Mouse (Mus musculus) neural tube, embryonic 11.5 days (tissue): ENCODE results near the gene Rdm1. TPM values are rescaled to one million over a fixed set of nuclear protein-coding genes. Genes with fewer than 3 reads are reported as not detected.
A peak's percentile ranks its signal among the peaks of the same experiment; 100 is the strongest.
"Not testable (repeated sequence)": the region's sequence is repeated elsewhere in the genome, so short reads cannot be mapped to it uniquely, and the experiment has no call there.

Source experiments
- ATAC-seq: fragments of 200-750 bp; cut with Nextera tagmentation; 2 replicates; pipeline ENCODE4 v1.8.0; 2017; ENCODE audit warnings: moderate number of reproducible peaks, mild to moderate bottlenecking, moderate TSS enrichment, moderate library complexity; ENCODE audit not compliant: insufficient read depth, low FRiP score, low TSS enrichment
- DNase-seq: peaks from one replicate; pipeline ENCODE4 v3.0.0-alpha.2; 2015; ENCODE audit warnings: low spot score
- H3K27ac ChIP-seq: fragments of 300-500 bp; sonication (generic); 2 replicates; pipeline ENCODE4 v1.5.1; 2014; ENCODE audit warnings: low read depth, mild to moderate bottlenecking, low read length
- H3K27me3 ChIP-seq: fragments of 300-500 bp; sonication (generic); 2 replicates; pipeline ENCODE4 v1.6.1; 2014; ENCODE audit warnings: mild to moderate bottlenecking, low read length, mixed read lengths; ENCODE audit not compliant: control insufficient read depth, insufficient read depth
- H3K36me3 ChIP-seq: fragments of 300-500 bp; sonication (generic); 2 replicates; pipeline ENCODE4 v1.6.1; 2014; ENCODE audit warnings: mild to moderate bottlenecking, low read length, moderate library complexity, mixed read lengths; ENCODE audit not compliant: control insufficient read depth, insufficient read depth
- H3K4me1 ChIP-seq: fragments of 300-500 bp; sonication (generic); 2 replicates; pipeline ENCODE4 v1.6.1; 2014; ENCODE audit warnings: low read length, mixed read lengths; ENCODE audit not compliant: control insufficient read depth, insufficient read depth
- H3K4me2 ChIP-seq: fragments of 300-500 bp; sonication (generic); 2 replicates; pipeline ENCODE4 v1.6.1; 2014; ENCODE audit warnings: low read depth, mild to moderate bottlenecking, moderate library complexity
- H3K4me3 ChIP-seq: fragments of 300-500 bp; sonication (generic); 2 replicates; pipeline ENCODE4 v1.5.1; 2014; ENCODE audit warnings: low read depth, low read length
- H3K9ac ChIP-seq: fragments of 300-500 bp; sonication (generic); 2 replicates; pipeline ENCODE4 v1.6.1; 2014; ENCODE audit warnings: mild to moderate bottlenecking, low read length
- H3K9me3 ChIP-seq: fragments of 300-500 bp; sonication (generic); 2 replicates; pipeline ENCODE4 v1.6.1; 2016; ENCODE audit warnings: low read length; ENCODE audit not compliant: control insufficient read depth
- WGBS: fragments of 180-500 bp; shearing (Covaris S2); extraction: QIAGEN DNeasy Blood & Tissue Kit; methylation state at CpG from one replicate; pipeline ENCODE4 v1.1.7; 2014; 5-methylcytosine and 5-hydroxymethylcytosine counted together
- polyA plus RNA-seq: library from polyadenylated mRNA; unstranded; fragments of >200 nt; fragmentation: Nextera tagmentation; extraction: Ambion mirVana; gene quantifications from 2 replicates; pipeline ENCODE4 v1.2.1, GENCODE M21; 2014

Gene Rdm1
- polyA plus RNA-seq, 1 experiment from 2014 or later: 24.1 TPM

DNA sequence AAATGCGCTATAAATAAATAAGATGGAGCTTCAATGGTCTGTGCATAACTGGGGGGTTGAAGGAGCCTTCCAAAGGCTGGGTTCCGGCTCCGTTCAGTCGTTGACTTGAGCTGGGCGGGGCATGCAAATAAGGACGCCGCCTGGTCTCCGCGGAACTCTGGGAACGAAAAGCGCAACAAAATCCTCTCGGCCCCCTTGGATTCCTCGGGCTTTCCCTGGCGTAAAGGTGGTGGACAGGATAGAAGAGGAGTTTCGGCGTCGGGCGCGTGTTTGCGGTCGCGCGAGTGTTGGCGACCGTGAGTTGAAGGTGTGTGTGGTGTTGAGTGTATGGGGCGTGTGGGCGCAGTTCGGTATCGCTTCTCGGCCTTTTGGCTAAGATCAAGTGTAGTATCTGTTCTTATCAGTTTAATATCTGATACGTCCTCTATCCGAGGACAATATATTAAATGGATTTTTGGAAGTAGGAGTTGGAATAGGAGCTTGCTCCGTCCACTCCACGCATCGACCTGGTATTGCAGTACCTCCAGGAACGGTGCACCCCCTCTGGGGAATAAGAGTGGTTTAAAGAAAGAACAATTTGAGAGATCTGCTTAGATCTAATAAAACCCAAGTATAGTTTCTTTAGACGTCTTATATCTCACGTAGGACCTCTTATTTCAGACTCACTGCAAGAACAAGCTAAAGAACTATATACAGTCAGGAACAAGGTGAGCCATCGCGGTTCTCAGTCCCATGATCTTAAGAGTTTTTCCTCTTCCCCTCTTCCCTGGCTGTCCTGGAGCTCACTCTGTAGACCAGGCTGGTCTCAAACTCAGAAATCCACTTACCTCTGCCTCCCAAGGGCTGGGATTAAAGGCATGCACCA is 31.1 kb downstream of the Rdm1 start:
- Histone ChIP-seq H3K9ac (peak overlapping the region; percentile 72), H3K4me2 (peak overlapping the region; percentile 37), H3K27ac (peak overlapping the region; percentile 96), H3K4me3 (peak overlapping the region; percentile 12; the same call in 1 of the 2 replicates)
- H3K9me3 ChIP-seq, H3K4me1 ChIP-seq, H3K36me3 ChIP-seq, H3K27me3 ChIP-seq: not testable (repeated sequence)
- under 1% methylated on average over 37 of the region's 40 CpGs for WGBS
- DNase-seq (peak; percentile 88), ATAC-seq (peak; percentile 91)

GRCm38 (mm10) chr11:101658751-101659558 is 32.0 kb downstream of the Rdm1 start:
- no peaks in the 10 kb centered on the region for H3K27me3 ChIP-seq
- H3K27ac ChIP-seq: no peak overlapping the region
- no peaks in the 10 kb centered on the region for H3K4me1 ChIP-seq
- H3K9ac ChIP-seq: no peak overlapping the region
- ATAC-seq (no peak), DNase-seq (peak; percentile 82)
- H3K4me3 ChIP-seq: no peak overlapping the region
- H3K4me2 ChIP-seq: no peak overlapping the region
- no peaks in the 10 kb centered on the region for H3K36me3 ChIP-seq
- H3K9me3 ChIP-seq: no peaks in the 10 kb centered on the region
- 35% methylated on average over 10 of the region's 10 CpGs for WGBS

DNA sequence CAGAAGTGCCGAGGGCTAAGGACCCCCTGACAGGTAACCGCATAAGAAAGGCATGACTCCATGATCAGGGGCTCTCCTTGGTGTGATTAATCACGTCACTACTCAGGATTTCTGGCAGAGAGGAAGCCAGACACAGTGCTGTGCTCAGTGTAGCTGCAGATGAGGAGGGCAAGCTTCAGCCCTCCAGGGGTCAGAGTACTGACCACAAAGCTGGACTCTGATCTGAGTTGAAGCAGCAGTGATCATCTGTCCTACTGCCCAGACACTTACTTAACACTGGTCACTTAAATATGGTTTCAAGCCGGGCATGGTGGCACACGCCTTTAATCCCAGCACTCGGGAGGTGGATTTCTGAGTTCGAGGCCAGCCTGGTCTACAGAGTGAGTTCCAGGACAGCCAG is 34.2 kb downstream of the Rdm1 start:
- WGBS: 80% methylated on average over 7 of the region's 7 CpGs

DNA sequence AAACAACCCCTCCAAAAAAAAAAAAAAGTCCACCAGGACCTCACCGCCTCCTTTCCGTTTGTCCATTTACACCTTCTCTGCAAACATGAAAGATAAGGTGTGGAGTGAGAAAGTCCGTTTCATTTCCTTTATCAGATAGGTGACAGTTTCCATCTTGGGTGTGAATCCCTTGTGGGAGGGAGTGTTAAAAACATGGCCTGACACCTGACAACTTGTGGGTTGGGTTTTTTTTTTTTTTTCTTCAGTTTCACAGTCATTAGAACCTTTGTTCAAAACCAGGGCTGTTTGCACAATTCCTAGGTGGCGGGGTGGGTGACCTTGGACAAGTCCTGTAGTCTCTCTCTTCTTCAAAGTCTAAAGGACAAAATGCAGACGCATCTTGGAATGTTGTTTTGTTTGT is 34.8 kb downstream of the Rdm1 start:
- Histone ChIP-seq H3K27me3 (no peaks in the 10 kb centered on the region), H3K27ac (no peak overlapping the region), H3K4me2 (no peak overlapping the region), H3K4me1 (no peaks in the 10 kb centered on the region), H3K9me3 (no peaks in the 10 kb centered on the region), H3K9ac (no peak overlapping the region), H3K4me3 (no peak overlapping the region), H3K36me3 (no peaks in the 10 kb centered on the region)
- 50% methylated on average over 5 of the region's 5 CpGs for WGBS
- ATAC-seq (no peak), DNase-seq (no peak)

More for the DNA sequence above, 34.2 kb downstream of the Rdm1 start:
- no peaks in the 10 kb centered on the region for H3K9me3 ChIP-seq
- no peaks in the 10 kb centered on the region for H3K36me3 ChIP-seq
- DNase-seq (no peak), ATAC-seq (no peak)
- H3K27ac ChIP-seq: no peak overlapping the region
- no peak overlapping the region for H3K4me2 ChIP-seq
- H3K4me3 ChIP-seq: no peak overlapping the region
- H3K9ac ChIP-seq: no peak overlapping the region
- no peaks in the 10 kb centered on the region for H3K27me3 ChIP-seq
- no peaks in the 10 kb centered on the region for H3K4me1 ChIP-seq

DNA sequence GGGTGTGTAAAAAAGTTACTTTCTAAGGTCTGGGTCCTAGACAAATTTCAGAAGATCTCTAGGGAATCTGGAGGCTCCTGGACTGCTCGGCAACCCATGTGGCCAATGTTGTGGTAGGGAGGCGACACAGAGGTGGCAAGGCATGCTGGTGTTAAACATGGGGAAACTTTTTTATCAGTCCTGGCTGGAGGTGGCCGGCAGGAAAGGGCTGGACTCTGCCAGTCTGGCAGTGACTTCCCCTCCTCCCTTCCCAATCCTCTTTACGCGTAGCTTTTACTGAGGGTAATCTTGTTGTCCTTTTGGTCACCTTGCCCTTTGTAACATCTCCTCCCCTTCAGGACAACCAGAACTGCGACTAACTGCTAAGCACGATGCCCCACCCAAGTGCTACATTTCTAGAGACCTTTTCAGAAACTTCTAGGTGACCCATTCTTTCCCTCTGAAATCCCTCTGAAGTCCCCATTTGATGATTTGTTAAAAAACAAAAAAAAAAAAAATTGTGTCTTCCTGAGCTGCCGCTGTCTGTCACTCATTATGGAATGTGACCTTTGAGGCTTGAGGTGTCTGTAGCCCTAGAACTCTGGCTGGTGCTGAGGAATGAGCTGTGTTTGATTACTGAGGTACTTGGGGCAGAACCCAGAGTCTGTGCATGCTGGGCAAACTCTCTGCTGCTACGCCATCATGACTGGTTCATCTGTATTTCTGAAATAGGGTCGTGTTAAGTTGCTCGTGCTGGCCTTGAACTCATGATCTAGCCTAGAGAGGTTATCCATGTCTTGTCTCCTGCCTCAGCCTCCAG is 36.4 kb downstream of the Rdm1 start:
- H3K27ac ChIP-seq: no peak overlapping the region
- H3K9me3 ChIP-seq: no peaks in the 10 kb centered on the region
- H3K9ac ChIP-seq: no peak overlapping the region
- no peaks in the 10 kb centered on the region for H3K27me3 ChIP-seq
- H3K4me1 ChIP-seq: no peaks in the 10 kb centered on the region
- H3K4me3 ChIP-seq: no peak overlapping the region
- DNase-seq (no peak), ATAC-seq (no peak)
- 61% methylated on average over 11 of the region's 11 CpGs for WGBS
- H3K36me3 ChIP-seq: no peaks in the 10 kb centered on the region
- no peak overlapping the region for H3K4me2 ChIP-seq

DNA sequence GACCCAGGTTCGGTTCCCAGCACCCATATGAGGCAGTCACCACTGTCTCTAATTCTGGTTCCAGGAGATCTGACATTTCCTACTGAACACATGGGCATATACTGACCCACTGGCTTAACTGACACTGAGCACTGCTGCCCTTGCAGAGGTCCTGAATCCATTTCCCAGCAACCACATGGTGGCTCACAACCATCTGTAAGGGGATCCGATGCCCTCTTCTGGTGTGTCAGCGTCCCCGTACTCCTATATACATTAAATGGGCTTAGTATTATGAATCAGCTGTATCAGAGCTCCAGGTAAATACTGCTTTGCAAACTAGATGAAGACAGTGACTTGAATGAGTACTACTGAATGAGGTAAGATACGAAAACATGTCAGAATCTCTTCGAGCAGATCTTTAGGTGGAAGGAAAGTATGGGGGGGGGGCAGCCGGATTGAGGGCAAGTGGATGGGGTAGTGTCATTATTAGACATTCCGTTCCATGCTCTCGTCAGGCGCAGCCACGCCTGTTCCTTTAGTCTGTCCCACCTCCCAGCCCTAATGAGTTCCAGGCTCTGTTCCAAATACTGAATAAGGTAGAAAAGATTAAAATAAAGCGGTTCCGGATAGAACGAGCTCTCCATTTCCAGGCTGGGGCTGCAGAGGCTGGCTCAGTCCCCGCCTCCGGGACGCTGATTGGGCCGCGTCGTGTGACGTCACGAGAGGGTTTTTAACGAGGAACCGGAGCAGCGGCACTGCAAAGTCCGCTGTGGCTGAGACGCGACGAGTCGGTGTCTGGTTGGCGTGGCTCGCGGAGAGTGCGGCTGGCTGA is 38.0 kb downstream of the Rdm1 start, which contains the start of gene Arl4d:
Arl4d (plus strand) TSS at position 717 of the 811 bp plus-strand sequence.
- ATAC-seq (peak; percentile 93), DNase-seq (peak; percentile 93)
- H3K9ac ChIP-seq: peak within 1 kb of the TSS; percentile 72
- peak within 1 kb of the TSS; percentile 53; the same call in 1 of the 2 replicates for H3K27ac ChIP-seq
- H3K36me3 ChIP-seq: no peaks in the 10 kb centered on the region
- H3K27me3 ChIP-seq: no peaks in the 10 kb centered on the region
- H3K9me3 ChIP-seq: no peaks in the 10 kb centered on the region
- peak within 1 kb of the TSS; percentile 93 for H3K4me2 ChIP-seq
- H3K4me1 ChIP-seq: no peaks in the 10 kb centered on the region
- peak within 1 kb of the TSS; percentile 63 for H3K4me3 ChIP-seq
- WGBS: 10% methylated on average over 34 of the region's 34 CpGs

DNA sequence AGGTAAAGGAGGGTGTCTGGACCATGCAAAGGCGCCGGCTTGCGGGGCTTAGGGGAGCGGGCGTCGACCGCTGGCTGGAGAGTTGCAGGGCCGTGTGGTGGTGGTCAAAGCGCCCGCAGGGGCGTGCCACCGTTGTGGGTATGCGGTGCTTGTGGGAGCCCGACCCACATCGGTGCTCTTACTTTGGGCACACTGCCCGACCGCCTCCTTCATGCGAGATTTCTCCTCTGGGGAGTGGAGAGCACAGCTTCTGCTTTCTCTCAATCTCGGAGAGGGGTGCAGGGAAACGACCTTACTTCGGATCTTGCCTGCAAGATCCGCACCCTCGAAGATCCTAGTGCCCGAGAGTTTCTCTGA is 38.6 kb downstream of the Rdm1 start:
- DNase-seq: no peak
- 1% methylated on average over 24 of the region's 24 CpGs for WGBS
- ATAC-seq: no peak; the same call in 1 of the 2 replicates
- peak overlapping the region; percentile 53; the same call in 1 of the 2 replicates for H3K27ac ChIP-seq
- no peaks in the 10 kb centered on the region for H3K36me3 ChIP-seq
- H3K4me2 ChIP-seq: peak overlapping the region; percentile 93
- H3K27me3 ChIP-seq: no peaks in the 10 kb centered on the region
- H3K9ac ChIP-seq: peak overlapping the region; percentile 72
- no peaks in the 10 kb centered on the region for H3K4me1 ChIP-seq
- no peaks in the 10 kb centered on the region for H3K9me3 ChIP-seq
- H3K4me3 ChIP-seq: peak overlapping the region; percentile 63
